Mouse (Mus musculus) lung, embryonic 16.5 days (tissue): ENCODE results near the gene Grin2b. TPM values are rescaled to one million over a fixed set of nuclear protein-coding genes. Genes with fewer than 3 reads are reported as not detected.

Experiments
- ATAC-seq: fragments of 200-750 bp; cut with Nextera tagmentation; 2 replicates; pipeline ENCODE4 v1.8.0; 2017; ENCODE audit warnings: low read depth, mild to moderate bottlenecking, moderate library complexity
- H3K27ac ChIP-seq: fragments of 300-500 bp; sonication (generic); 2 replicates; pipeline ENCODE4 v1.5.1; 2014; ENCODE audit warnings: mild to moderate bottlenecking, control low read depth, low read length
- H3K27me3 ChIP-seq: fragments of 300-500 bp; sonication (generic); 2 replicates; pipeline ENCODE4 v1.6.1; 2014; ENCODE audit warnings: low read depth, low read length, mixed read lengths; ENCODE audit not compliant: control insufficient read depth, insufficient read depth
- H3K36me3 ChIP-seq: fragments of 300-500 bp; sonication (generic); 2 replicates; pipeline ENCODE4 v1.6.1; 2014; ENCODE audit warnings: low read length; ENCODE audit not compliant: control insufficient read depth, insufficient read depth
- H3K4me1 ChIP-seq: fragments of 300-500 bp; sonication (generic); replicated peaks from 2 replicates; pipeline ENCODE4 v1.6.1; 2014; ENCODE audit warnings: low read length, mixed read lengths; ENCODE audit not compliant: control insufficient read depth, insufficient read depth
- H3K4me2 ChIP-seq: fragments of 300-500 bp; sonication (generic); 2 replicates; pipeline ENCODE4 v1.6.1; 2014; ENCODE audit warnings: low read depth, low read length, control low read depth
- H3K4me3 ChIP-seq: fragments of 300-500 bp; sonication (generic); 2 replicates; pipeline ENCODE4 v1.5.1; 2014; ENCODE audit warnings: mild to moderate bottlenecking, low read length, control low read depth
- H3K9ac ChIP-seq: fragments of 300-500 bp; sonication (generic); 2 replicates; pipeline ENCODE4 v1.6.1; 2014; ENCODE audit warnings: low read length, control low read depth
- H3K9me3 ChIP-seq: fragments of 300-500 bp; sonication (generic); 2 replicates; pipeline ENCODE4 v1.6.1; 2016; ENCODE audit warnings: low read length; ENCODE audit not compliant: control insufficient read depth
- WGBS: fragments of 180-500 bp; shearing (Covaris S2); extraction: QIAGEN DNeasy Blood & Tissue Kit; methylation state at CpG from one replicate; pipeline ENCODE4 v1.1.7; 2014; 5-methylcytosine and 5-hydroxymethylcytosine counted together
- polyA plus RNA-seq: library from polyadenylated mRNA; unstranded; fragments of >200 nt; fragmentation: Nextera tagmentation; extraction: Ambion mirVana; gene quantifications from 2 replicates; pipeline ENCODE4 v1.2.1, GENCODE M21; 2015

Gene Grin2b
- polyA plus RNA-seq, 1 experiment from 2014 or later = 2.8 TPM

GRCm38 (mm10) chr6:135907137-135907536, 266.2 kb downstream of the Grin2b start:
- 53% methylated on average over 8 of the region's 8 CpGs for WGBS
- H3K36me3 ChIP-seq = no peaks in the 10 kb centered on the region
- no peaks in the 10 kb centered on the region for H3K4me1 ChIP-seq
- 0 out of 2 replicates have a peak, but pooled peaks have one; percentile 17 for ATAC-seq
- H3K9ac ChIP-seq = no peak overlapping the region
- H3K27ac ChIP-seq = no peak overlapping the region
- no peak overlapping the region for H3K4me3 ChIP-seq
- no peaks in the 10 kb centered on the region; the same call in 1 of the 2 replicates for H3K27me3 ChIP-seq
- H3K9me3 ChIP-seq = no peaks in the 10 kb centered on the region
- H3K4me2 ChIP-seq = no peak overlapping the region

GRCm38 (mm10) chr6:135904391-135904790, 268.9 kb downstream of the Grin2b start:
- Histone ChIP-seq H3K27ac (no peak overlapping the region), H3K9me3 (no peaks in the 10 kb centered on the region), H3K4me2 (no peak overlapping the region), H3K27me3 (no peaks in the 10 kb centered on the region; the same call in 1 of the 2 replicates), H3K36me3 (no peaks in the 10 kb centered on the region), H3K4me3 (no peak overlapping the region), H3K9ac (no peak overlapping the region), H3K4me1 (no peaks in the 10 kb centered on the region)
- 55% methylated on average over 5 of the region's 5 CpGs for WGBS
- ATAC-seq = no peak

GRCm38 (mm10) chr6:135900410-135900809, 272.9 kb downstream of the Grin2b start:
- Histone ChIP-seq H3K27ac (no peak overlapping the region), H3K9ac (no peak overlapping the region), H3K4me1 (no peaks in the 10 kb centered on the region), H3K36me3 (no peaks in the 10 kb centered on the region), H3K9me3 (no peaks in the 10 kb centered on the region), H3K4me3 (no peak overlapping the region), H3K4me2 (no peak overlapping the region), H3K27me3 (no peaks in the 10 kb centered on the region)
- WGBS = 74% methylated on average over 10 of the region's 10 CpGs
- no peak for ATAC-seq

- no peak overlapping the region for H3K9ac ChIP-seq
- ATAC-seq = no peak
- H3K27me3 ChIP-seq = no peaks in the 10 kb centered on the region
- H3K4me3 ChIP-seq = no peak overlapping the region
- H3K4me1 ChIP-seq = no peaks in the 10 kb centered on the region
- no peak overlapping the region for H3K4me2 ChIP-seq
- 70% methylated on average over 10 of the region's 10 CpGs for WGBS
- no peak overlapping the region for H3K27ac ChIP-seq
- no peaks in the 10 kb centered on the region for H3K9me3 ChIP-seq
- no peaks in the 10 kb centered on the region for H3K36me3 ChIP-seq
Observed at GRCm38 (mm10) chr6:135899225-135899624, 274.1 kb downstream of the Grin2b start.

- Histone ChIP-seq H3K4me3 (no peak overlapping the region), H3K27ac (no peak overlapping the region), H3K4me1 (no peaks in the 10 kb centered on the region), H3K36me3 (no peaks in the 10 kb centered on the region), H3K9me3 (no peaks in the 10 kb centered on the region), H3K9ac (no peak overlapping the region), H3K4me2 (no peak overlapping the region), H3K27me3 (no peaks in the 10 kb centered on the region)
- 4% methylated on average over 1 of the region's 1 CpGs for WGBS
- ATAC-seq = no peak
Observed at GRCm38 (mm10) chr6:135894793-135895228, 278.5 kb downstream of the Grin2b start.

GRCm38 (mm10) chr6:135882611-135883010, 290.7 kb downstream of the Grin2b start:
- Histone ChIP-seq H3K36me3 (no peaks in the 10 kb centered on the region), H3K4me1 (no peaks in the 10 kb centered on the region), H3K27ac (no peak overlapping the region), H3K27me3 (no peaks in the 10 kb centered on the region), H3K9me3 (no peaks in the 10 kb centered on the region), H3K4me3 (peak overlapping the region; percentile 8; the same call in 1 of the 2 replicates), H3K4me2 (0 out of 2 replicates have a peak overlapping the region, but pooled peaks have one; percentile 4), H3K9ac (no peak overlapping the region)
- no peak for ATAC-seq
- WGBS = 32% methylated on average over 5 of the region's 5 CpGs

- Histone ChIP-seq H3K9me3 (no peaks in the 10 kb centered on the region), H3K36me3 (no peaks in the 10 kb centered on the region), H3K9ac (no peak overlapping the region), H3K4me3 (no peak overlapping the region), H3K4me1 (no peaks in the 10 kb centered on the region), H3K27me3 (no peaks in the 10 kb centered on the region), H3K4me2 (no peak overlapping the region), H3K27ac (no peak overlapping the region)
- ATAC-seq = no peak
- 59% methylated on average over 8 of the region's 8 CpGs for WGBS
Observed at GRCm38 (mm10) chr6:135876163-135876726, 297.1 kb downstream of the Grin2b start.

- Histone ChIP-seq H3K36me3 (no peaks in the 10 kb centered on the region), H3K27ac (no peak overlapping the region), H3K4me1 (no peaks in the 10 kb centered on the region), H3K4me3 (no peak overlapping the region), H3K27me3 (no peaks in the 10 kb centered on the region), H3K4me2 (no peak overlapping the region), H3K9ac (no peak overlapping the region), H3K9me3 (no peaks in the 10 kb centered on the region)
- ATAC-seq = no peak
Observed at GRCm38 (mm10) chr6:135874626-135875025, 298.7 kb downstream of the Grin2b start.

- Histone ChIP-seq H3K9me3 (no peaks in the 10 kb centered on the region), H3K4me3 (no peak overlapping the region), H3K27me3 (no peaks in the 10 kb centered on the region), H3K9ac (no peak overlapping the region), H3K36me3 (no peaks in the 10 kb centered on the region), H3K4me2 (no peak overlapping the region), H3K4me1 (no peaks in the 10 kb centered on the region), H3K27ac (no peak overlapping the region)
- WGBS = 61% methylated on average over 7 of the region's 7 CpGs
- ATAC-seq = no peak
Observed at GRCm38 (mm10) chr6:135865832-135866231, 307.5 kb downstream of the Grin2b start.

- no peak overlapping the region for H3K4me2 ChIP-seq
Observed at GRCm38 (mm10) chr6:135863965-135864364, 309.3 kb downstream of the Grin2b start.

More at GRCm38 (mm10) chr6:135863965-135864364, 309.3 kb downstream of the Grin2b start:
- WGBS = 79% methylated on average over 5 of the region's 5 CpGs
- H3K36me3 ChIP-seq = no peaks in the 10 kb centered on the region
- no peaks in the 10 kb centered on the region for H3K27me3 ChIP-seq
- ATAC-seq = no peak
- H3K4me3 ChIP-seq = no peak overlapping the region
- H3K9ac ChIP-seq = no peak overlapping the region
- no peak overlapping the region for H3K27ac ChIP-seq
- no peaks in the 10 kb centered on the region for H3K9me3 ChIP-seq
- H3K4me1 ChIP-seq = no peaks in the 10 kb centered on the region
